Mouse (Mus musculus): Measurements from ENCODE around the gene Gm49388. TPM values are rescaled to one million over a fixed set of nuclear protein-coding genes. Genes with fewer than 3 reads are reported as not detected.

Gene Gm49388
- polyA plus RNA-seq, 1 experiment from 2014 or later = not detected

Other genes with a start within 250 kb of the Gm49388 start
- 8.7 and 12.1 TPM in 2 replicates for gene Tmem265, start 224.2 kb upstream of the Gm49388 start, polyA plus RNA-seq (2015; fragmentation: Nextera tagmentation; extraction: Ambion mirVana)
- gene Phkg2, start 212.3 kb upstream of the Gm49388 start, polyA plus RNA-seq (2015; fragmentation: Nextera tagmentation; extraction: Ambion mirVana) = 39.3 and 41.5 TPM in 2 replicates
- gene Ccdc189, start 197.0 kb upstream of the Gm49388 start, polyA plus RNA-seq (2015; fragmentation: Nextera tagmentation; extraction: Ambion mirVana) = 4.2 and 7.2 TPM in 2 replicates
- 42.9 and 46.1 TPM in 2 replicates for gene Rnf40, start 196.8 kb upstream of the Gm49388 start, polyA plus RNA-seq (2015; fragmentation: Nextera tagmentation; extraction: Ambion mirVana)
- 11.5 and 11.7 TPM in 2 replicates for gene Zfp629, start 169.8 kb upstream of the Gm49388 start, polyA plus RNA-seq (2015; fragmentation: Nextera tagmentation; extraction: Ambion mirVana)
- gene Bcl7c, start 76.7 kb upstream of the Gm49388 start, polyA plus RNA-seq (2015; fragmentation: Nextera tagmentation; extraction: Ambion mirVana) = 81.1 and 90.5 TPM in 2 replicates
- gene Ctf1, start 72.9 kb upstream of the Gm49388 start, polyA plus RNA-seq (2015; fragmentation: Nextera tagmentation; extraction: Ambion mirVana) = 25.3 and 28.7 TPM in 2 replicates
- 0.19 and 0.44 TPM in 2 replicates for gene Ctf2, start 53.4 kb upstream of the Gm49388 start, polyA plus RNA-seq (2015; fragmentation: Nextera tagmentation; extraction: Ambion mirVana)
- 4.3 and 4.4 TPM in 2 replicates for gene Fbxl19, start 41.1 kb upstream of the Gm49388 start, polyA plus RNA-seq (2015; fragmentation: Nextera tagmentation; extraction: Ambion mirVana)
- 23.6 and 26.5 TPM in 2 replicates for gene Orai3, start 15.8 kb upstream of the Gm49388 start, polyA plus RNA-seq (2015; fragmentation: Nextera tagmentation; extraction: Ambion mirVana)
- gene Setd1a, start 8.9 kb upstream of the Gm49388 start, polyA plus RNA-seq (2015; fragmentation: Nextera tagmentation; extraction: Ambion mirVana) = 18.6 and 21.7 TPM in 2 replicates
- 18.7 and 23.8 TPM in 2 replicates for gene Hsd3b7, start 15.0 kb downstream of the Gm49388 start, polyA plus RNA-seq (2015; fragmentation: Nextera tagmentation; extraction: Ambion mirVana)
- 72.5 and 79.5 TPM in 2 replicates for gene Stx4a, start 38.7 kb downstream of the Gm49388 start, polyA plus RNA-seq (2015; fragmentation: Nextera tagmentation; extraction: Ambion mirVana)
- gene Stx1b, start 38.9 kb downstream of the Gm49388 start, polyA plus RNA-seq (2015; fragmentation: Nextera tagmentation; extraction: Ambion mirVana) = 3.6 and 3.8 TPM in 2 replicates
- gene Zfp646, start 90.6 kb downstream of the Gm49388 start, polyA plus RNA-seq (2015; fragmentation: Nextera tagmentation; extraction: Ambion mirVana) = 9.1 and 10.0 TPM in 2 replicates
- 16.4 TPM in 2 replicates for gene Zfp668, start 91.2 kb downstream of the Gm49388 start, polyA plus RNA-seq (2015; fragmentation: Nextera tagmentation; extraction: Ambion mirVana)
- 2.2 and 2.4 TPM in 2 replicates for gene Prss53, start 105.4 kb downstream of the Gm49388 start, polyA plus RNA-seq (2015; fragmentation: Nextera tagmentation; extraction: Ambion mirVana)
- not detected in 2 replicates for gene Gm21974, start 109.8 kb downstream of the Gm49388 start, polyA plus RNA-seq (2015; fragmentation: Nextera tagmentation; extraction: Ambion mirVana)
- 269 and 272 TPM in 2 replicates for gene Vkorc1, start 110.0 kb downstream of the Gm49388 start, polyA plus RNA-seq (2015; fragmentation: Nextera tagmentation; extraction: Ambion mirVana)
- gene Bckdk, start 118.5 kb downstream of the Gm49388 start, polyA plus RNA-seq (2015; fragmentation: Nextera tagmentation; extraction: Ambion mirVana) = 98.3 and 117 TPM in 2 replicates
- gene Kat8, start 126.9 kb downstream of the Gm49388 start, polyA plus RNA-seq (2015; fragmentation: Nextera tagmentation; extraction: Ambion mirVana) = 37.8 and 38.7 TPM in 2 replicates
- 11.5 and 14.2 TPM in 2 replicates for gene Prss8, start 144.5 kb downstream of the Gm49388 start, polyA plus RNA-seq (2015; fragmentation: Nextera tagmentation; extraction: Ambion mirVana)
- 11.6 and 12.9 TPM in 2 replicates for gene Prss36, start 161.1 kb downstream of the Gm49388 start, polyA plus RNA-seq (2015; fragmentation: Nextera tagmentation; extraction: Ambion mirVana)
- 339 and 390 TPM in 2 replicates for gene Fus, start 181.8 kb downstream of the Gm49388 start, polyA plus RNA-seq (2015; fragmentation: Nextera tagmentation; extraction: Ambion mirVana)
- gene Pycard, start 208.3 kb downstream of the Gm49388 start, polyA plus RNA-seq (2015; fragmentation: Nextera tagmentation; extraction: Ambion mirVana) = 150 and 154 TPM in 2 replicates
- gene Trim72, start 218.3 kb downstream of the Gm49388 start, polyA plus RNA-seq (2015; fragmentation: Nextera tagmentation; extraction: Ambion mirVana) = 3.1 and 8.4 TPM in 2 replicates

All from limb, embryonic 15.5 days (tissue).